In genomic region chr2:128122891-128123771, GRCm38 (mm10) we compare ENCODE assay signal across 8 mouse cellular contexts. TPM values are rescaled to one million over a fixed set of nuclear protein-coding genes. Genes with fewer than 3 reads are reported as not detected.
DNase-seq lines count a peak whose midpoint lies in the region; ATAC-seq lines count a peak whose summit lies in the region.

No protein-coding gene starts in this region.

- no peak for ATAC-seq in forebrain, embryonic 14.5 days
- no peak for ATAC-seq in hindbrain, embryonic 16.5 days
- ATAC-seq in liver, embryonic 13.5 days (ENCODE audit: low read depth), result no peak
- ATAC-seq in neural tube, embryonic 11.5 days (ENCODE audit: insufficient read depth, low FRiP score, low TSS enrichment), result no peak
- ATAC-seq in monocyte, adult 5-6 weeks (replicated peaks; ENCODE audit: insufficient number of reproducible peaks, low FRiP score, low TSS enrichment, poor library complexity, severe bottlenecking), result no peak

- H3K36me3 ChIP-seq in forebrain, embryonic 14.5 days (ENCODE audit: control insufficient read depth, insufficient read depth, low read length), result no peaks in the 10 kb centered on the region
- H3K36me3 ChIP-seq in hindbrain, embryonic 16.5 days (ENCODE audit: control insufficient read depth, insufficient read depth, low read length), result no peaks in the 10 kb centered on the region
- H3K36me3 ChIP-seq in liver, embryonic 13.5 days, result no peaks in the 10 kb centered on the region
- no peaks in the 10 kb centered on the region for H3K36me3 ChIP-seq in neural tube, embryonic 11.5 days (ENCODE audit: control insufficient read depth, insufficient read depth, low read length)

- H3K27me3 ChIP-seq in forebrain, embryonic 14.5 days (replicated peaks; ENCODE audit: control insufficient read depth, insufficient read depth, low read length), result peaks cover 30% of the 10 kb centered on the region
- peaks cover 7% of the 10 kb centered on the region for H3K27me3 ChIP-seq in hindbrain, embryonic 16.5 days (replicated peaks; ENCODE audit: control insufficient read depth, insufficient read depth, low read length)
- H3K27me3 ChIP-seq in liver, embryonic 13.5 days, result peaks cover 60% of the 10 kb centered on the region
- H3K27me3 ChIP-seq in neural tube, embryonic 11.5 days (ENCODE audit: control insufficient read depth, insufficient read depth, low read length), result peaks cover 28% of the 10 kb centered on the region

- H3K9ac ChIP-seq in forebrain, embryonic 14.5 days (ENCODE audit: low read length), result peak overlapping the region; percentile 8; the same call in 1 of the 2 replicates
- peak overlapping the region; percentile 20; the same call in 1 of the 2 replicates for H3K9ac ChIP-seq in hindbrain, embryonic 16.5 days (ENCODE audit: low read depth, low read length)
- no peak overlapping the region for H3K9ac ChIP-seq in liver, embryonic 13.5 days
- no peak overlapping the region; the same call in 1 of the 2 replicates for H3K9ac ChIP-seq in neural tube, embryonic 11.5 days (ENCODE audit: low read length)

- H3K27ac ChIP-seq in forebrain, embryonic 14.5 days (ENCODE audit: low read depth, low read length), result no peak overlapping the region
- no peak overlapping the region for H3K27ac ChIP-seq in hindbrain, embryonic 16.5 days (ENCODE audit: low read depth, low read length)
- no peak overlapping the region for H3K27ac ChIP-seq in liver, embryonic 13.5 days
- no peak overlapping the region for H3K27ac ChIP-seq in neural tube, embryonic 11.5 days (ENCODE audit: low read depth, low read length)

- peak overlapping the region; percentile 67 for H3K4me3 ChIP-seq in forebrain, embryonic 14.5 days (ENCODE audit: low read depth, low read length)
- peak overlapping the region; percentile 71 for H3K4me3 ChIP-seq in hindbrain, embryonic 16.5 days (ENCODE audit: low read length)
- peak overlapping the region; percentile 81 for H3K4me3 ChIP-seq in liver, embryonic 13.5 days (replicated peaks)
- H3K4me3 ChIP-seq in neural tube, embryonic 11.5 days (ENCODE audit: low read depth, low read length), result peak overlapping the region; percentile 23

- WGBS in forebrain, embryonic 14.5 days, result 2% methylated on average over 40 of the region's 40 CpGs
- WGBS in hindbrain, embryonic 16.5 days, result 2% methylated on average over 40 of the region's 40 CpGs
- 2% methylated on average over 40 of the region's 40 CpGs for WGBS in liver, embryonic 13.5 days (ENCODE audit: insufficient replicate concordance)
- WGBS in neural tube, embryonic 11.5 days, result 2% methylated on average over 40 of the region's 40 CpGs

- H3K9me3 ChIP-seq in forebrain, embryonic 14.5 days (replicated peaks; ENCODE audit: control insufficient read depth, low read length), result no peaks in the 10 kb centered on the region
- no peaks in the 10 kb centered on the region for H3K9me3 ChIP-seq in hindbrain, embryonic 16.5 days (ENCODE audit: control insufficient read depth, low read length)
- H3K9me3 ChIP-seq in liver, embryonic 13.5 days (replicated peaks), result no peaks in the 10 kb centered on the region
- no peaks in the 10 kb centered on the region for H3K9me3 ChIP-seq in neural tube, embryonic 11.5 days (ENCODE audit: control insufficient read depth, low read length)

- peak overlapping the region; percentile 99 for H3K4me2 ChIP-seq in forebrain, embryonic 14.5 days (ENCODE audit: low read length)
- peak overlapping the region; percentile 100 for H3K4me2 ChIP-seq in hindbrain, embryonic 16.5 days (ENCODE audit: low read length)
- peak overlapping the region; percentile 99 for H3K4me2 ChIP-seq in liver, embryonic 13.5 days
- peak overlapping the region; percentile 99 for H3K4me2 ChIP-seq in neural tube, embryonic 11.5 days (ENCODE audit: low read depth)

- H3K4me1 ChIP-seq in forebrain, embryonic 14.5 days (ENCODE audit: control insufficient read depth, insufficient read depth, low read length), result peaks cover 15% of the 10 kb centered on the region; the same call in 1 of the 2 replicates
- peaks cover 34% of the 10 kb centered on the region for H3K4me1 ChIP-seq in hindbrain, embryonic 16.5 days (ENCODE audit: control insufficient read depth, insufficient read depth, low read depth, low read length)
- peaks cover 51% of the 10 kb centered on the region for H3K4me1 ChIP-seq in liver, embryonic 13.5 days (replicated peaks)
- H3K4me1 ChIP-seq in neural tube, embryonic 11.5 days (ENCODE audit: control insufficient read depth, insufficient read depth, low read length), result peaks cover 19% of the 10 kb centered on the region; the same call in 1 of the 2 replicates

- DNase-seq in adrenal gland, adult (ENCODE audit: inconsistent age in 2 of 2, low spot score in 1 of 2), result peak; percentile 68 to 86
- DNase-seq in adrenal gland, postnatal 4 days (ENCODE audit: low spot score in 2 of 2), result no peak
- DNase-seq in adrenal gland, adult 8-10 months, result peak; percentile 30
- peak; percentile 12 for DNase-seq in forebrain, embryonic 14.5 days (ENCODE audit: low spot score)
- DNase-seq in liver, embryonic 13.5 days, result no peak
- DNase-seq in neural tube, embryonic 11.5 days (ENCODE audit: low spot score), result peak; percentile 41

RNA-seq across cellular contexts. Expression of gene Bcl2l11, which starts 2.7 kb away (rescaled TPM):
- 10 to 100 TPM; 37.2 to 37.7 TPM for total RNA-seq in adrenal gland, postnatal 4 days (2021)
- 10 to 100 TPM; 10.2 to 43.3 (median 41.6) TPM for total RNA-seq in adrenal gland, adult 8-10 months (2022)
- polyA plus RNA-seq in forebrain, embryonic 14.5 days (2014; fragmentation: Nextera tagmentation; extraction: Ambion mirVana), result 6.6 and 8.2 TPM in 2 replicates
- polyA plus RNA-seq in hindbrain, embryonic 16.5 days (2015; fragmentation: Nextera tagmentation; extraction: Ambion mirVana), result 8.6 and 12.2 TPM in 2 replicates
- 5.1 and 6.8 TPM in 2 replicates for polyA plus RNA-seq in liver, embryonic 13.5 days (2015; fragmentation: Nextera tagmentation; extraction: Ambion mirVana)
- polyA plus RNA-seq in neural tube, embryonic 11.5 days (2014; fragmentation: Nextera tagmentation; extraction: Ambion mirVana), result 17.3 and 19.5 TPM in 2 replicates
- total RNA-seq in monocyte, adult 5-6 weeks (2017), result 90.2 to 120 TPM (median 105 TPM) in 3 replicates

Comparison
In these comparisons a context has a peak if more than half of its experiments do, and no peak if none do; other contexts are left out.
1. DNase-seq: peak in adrenal gland, adult (2 of 2), adrenal gland, adult 8-10 months (single experiment), forebrain, embryonic 14.5 days (single experiment) and neural tube, embryonic 11.5 days (single experiment); none in adrenal gland, postnatal 4 days (0 of 2) and liver, embryonic 13.5 days (single experiment).
2. H3K4me3 ChIP-seq: peak in every context shown above with its lines; median percentile 81 in liver, embryonic 13.5 days; 71 in hindbrain, embryonic 16.5 days; 67 in forebrain, embryonic 14.5 days; 23 in neural tube, embryonic 11.5 days.
3. H3K9ac ChIP-seq: peak in forebrain, embryonic 14.5 days (single experiment) and hindbrain, embryonic 16.5 days (single experiment); none in liver, embryonic 13.5 days (single experiment) and neural tube, embryonic 11.5 days (single experiment).
4. Peak in every context shown above with its lines, with median percentiles within 50 percentile points of each other: H3K4me2 ChIP-seq.